Mouse (Mus musculus) v-Abl transformed pro-B cells (cell line): ENCODE data around the gene Ube2j2.

Source experiments
- in situ Hi-C, 2 experiments: fragments of 400-800 bp; cut with MboI; formaldehyde crosslinking; loops; one replicate each; pipeline ENCODE4 v1.15.1; 2025; ENCODE audit not compliant: unreplicated experiment in 2 of 2

The Ube2j2 gene

GRCm38 (mm10) chr4:155959275-155959674, 15.6 kb downstream of the Ube2j2 start:
- in situ Hi-C loops, result loop anchor here in 1 of 2 experiments (5.0 kb wide), 1 partner anchor 143 kb away; no protein-coding TSS in a partner anchor

DNA sequence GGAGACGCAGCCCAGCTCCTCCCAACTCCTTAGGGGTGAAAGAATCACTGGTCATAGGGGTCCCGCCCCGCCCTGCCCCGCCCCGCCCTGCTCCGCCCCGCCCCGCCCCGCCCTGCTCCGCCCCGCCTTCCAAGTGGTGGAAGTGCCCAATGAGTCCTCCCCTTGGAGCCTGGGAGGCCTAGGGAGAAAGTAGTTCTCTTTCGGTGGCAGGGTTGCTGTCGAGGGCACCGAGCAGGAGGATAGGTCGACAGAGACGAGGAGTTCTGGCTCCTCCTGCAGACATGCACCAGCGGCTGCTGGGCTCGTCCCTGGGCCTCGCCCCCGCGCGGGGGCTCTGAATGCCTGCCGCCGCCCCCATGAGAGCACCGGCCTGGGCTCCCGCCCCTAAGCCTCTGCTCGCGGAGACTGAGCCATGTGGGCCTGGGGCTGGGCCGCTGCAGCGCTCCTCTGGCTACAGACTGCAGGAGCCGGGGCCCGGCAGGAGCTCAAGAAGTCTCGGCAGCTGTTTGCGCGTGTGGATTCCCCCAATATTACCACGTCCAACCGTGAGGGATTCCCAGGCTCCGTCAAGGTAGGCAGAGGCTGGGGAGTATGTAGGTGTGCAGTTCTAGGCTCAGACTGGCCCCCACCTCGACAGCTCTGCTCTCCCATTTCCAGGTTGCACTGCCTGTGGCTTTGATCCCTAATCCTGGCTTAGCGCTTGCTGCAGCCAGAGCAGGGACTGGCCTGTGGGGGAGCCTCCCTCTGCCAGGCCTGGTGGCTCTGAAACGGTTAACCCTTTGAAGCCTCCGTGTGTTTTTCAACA, 18.7 kb downstream of the Ube2j2 start, which contains the start of gene C1qtnf12:
C1qtnf12 (plus strand) TSS at position 152 of the 805 bp plus-strand sequence.
- in situ Hi-C loops, result loop anchor here in 1 of 2 experiments (10.0 kb wide), 1 partner anchor 142 kb away; the partner anchor contains the start of gene 9430015G10Rik

DNA sequence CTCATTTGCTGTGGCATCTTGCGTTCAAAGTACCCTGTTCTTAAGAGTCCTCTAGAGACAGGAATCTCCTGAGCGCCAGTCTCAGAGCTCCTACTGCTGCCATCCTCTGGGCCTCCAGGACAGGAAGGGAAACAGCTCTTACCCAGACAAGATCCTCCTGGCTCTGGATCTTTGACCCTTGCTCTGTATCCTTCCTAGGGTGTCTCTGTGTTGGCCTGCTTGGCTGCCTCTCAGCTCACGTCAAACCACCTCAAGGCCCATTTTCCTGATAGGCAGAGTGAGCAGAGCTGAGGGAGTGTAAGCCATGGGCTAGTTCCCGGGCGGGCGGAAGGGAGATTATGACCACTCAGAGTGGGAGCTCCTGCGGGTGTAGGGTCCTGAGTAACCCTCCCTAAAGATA, 19.5 kb downstream of the Ube2j2 start:
- in situ Hi-C loops, result loop anchor here in 1 of 2 experiments (10.0 kb wide), 1 partner anchor 142 kb away; the partner anchor contains the start of gene 9430015G10Rik

DNA sequence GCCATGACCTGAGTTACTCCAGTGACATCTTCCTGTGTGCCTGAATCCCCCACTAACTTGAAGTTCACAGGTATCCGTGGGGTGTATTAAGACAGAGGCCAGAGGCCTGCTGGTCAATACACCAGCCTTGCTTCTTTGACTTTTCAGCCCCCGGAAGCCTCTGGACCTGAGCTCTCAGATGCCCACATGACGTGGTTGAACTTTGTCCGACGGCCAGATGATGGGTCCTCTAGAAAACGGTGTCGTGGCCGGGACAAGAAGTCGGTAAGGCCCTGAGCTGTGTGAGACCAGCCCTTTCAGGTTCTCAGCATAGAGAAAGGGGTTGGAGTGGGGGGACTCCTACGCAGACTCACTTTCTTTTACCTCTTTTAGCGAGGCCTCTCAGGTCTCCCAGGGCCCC, 20.8 kb downstream of the Ube2j2 start:
- in situ Hi-C loops, result loop anchor here in 1 of 2 experiments (10.0 kb wide), 1 partner anchor 140 kb away; the partner anchor contains the start of gene 9430015G10Rik

DNA sequence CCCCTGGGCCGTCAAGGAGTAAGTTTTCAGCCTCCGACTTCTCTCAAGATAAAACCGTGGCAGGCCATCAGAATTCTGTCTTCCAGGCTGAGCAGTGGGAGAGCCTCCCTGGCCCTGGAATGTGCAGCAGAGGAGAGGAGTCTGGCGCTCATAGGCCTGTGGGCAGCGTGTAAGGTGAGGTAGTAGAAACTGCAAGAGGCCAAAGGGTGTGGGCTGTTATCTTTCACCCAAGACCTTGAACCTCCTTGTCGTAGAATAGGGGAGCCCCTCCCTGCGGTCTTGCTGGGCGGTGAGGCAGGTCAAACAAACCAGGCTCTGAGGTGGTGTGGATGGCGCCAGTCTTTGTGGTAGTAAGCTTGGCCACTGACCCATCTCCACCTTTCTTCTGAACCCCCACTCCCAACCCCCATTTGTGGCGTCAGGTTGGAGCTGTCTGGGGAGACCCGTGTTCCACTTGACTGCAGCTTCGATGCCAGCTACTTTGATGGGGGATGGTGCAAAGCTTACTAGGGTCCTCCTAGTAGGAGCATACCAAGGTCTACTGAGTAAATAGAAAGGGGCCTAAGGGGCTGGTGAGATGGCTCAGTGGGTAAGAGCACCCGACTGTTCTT, 25.5 kb downstream of the Ube2j2 start:
- in situ Hi-C loops, result loop anchor here in 1 of 2 experiments (10.0 kb wide), 1 partner anchor 136 kb away; the partner anchor contains the start of gene 9430015G10Rik

- in situ Hi-C loops, result no loop called here
Observed at GRCm38 (mm10) chr4:155970286-155970685, 26.7 kb downstream of the Ube2j2 start.

DNA sequence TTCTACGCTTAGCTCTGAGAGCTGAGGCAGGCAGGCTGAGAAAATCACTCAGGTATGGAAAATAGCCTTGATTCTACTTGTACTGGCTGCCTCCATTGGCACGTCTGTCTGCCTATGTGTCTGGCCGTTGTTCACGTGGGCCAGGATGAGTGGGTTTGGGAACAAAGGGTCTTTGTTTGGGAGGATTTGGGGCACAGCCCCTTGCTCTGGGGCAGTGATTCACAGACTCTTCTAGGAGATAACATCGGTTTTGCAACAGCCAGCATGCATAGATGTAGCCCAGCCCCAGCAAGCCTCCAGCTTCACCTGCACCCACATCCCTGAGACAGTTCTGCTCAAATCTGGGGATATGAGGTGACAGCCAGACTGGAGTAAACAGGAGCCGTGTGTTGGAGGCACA, 29.0 kb downstream of the Ube2j2 start:
- in situ Hi-C loops, result no loop called here

DNA sequence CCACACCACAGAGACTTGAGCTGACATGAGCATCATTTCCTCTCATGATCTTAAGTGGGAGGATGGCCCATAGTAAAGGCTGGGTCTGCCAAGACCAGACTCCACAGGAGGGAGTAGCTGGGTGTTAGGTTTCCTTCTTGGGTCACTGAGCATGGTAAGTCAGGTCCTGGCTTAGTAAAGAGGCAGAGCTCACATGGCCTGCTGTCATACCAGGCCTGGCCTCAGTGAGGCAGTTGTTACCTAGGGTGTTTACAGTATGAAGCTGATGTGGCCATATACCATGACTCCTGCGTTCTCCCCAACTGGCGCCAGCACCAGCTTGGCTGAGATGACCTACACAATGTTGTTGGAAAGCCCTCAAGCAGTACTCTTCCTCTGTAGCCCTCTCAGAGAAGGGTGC, 29.6 kb downstream of the Ube2j2 start:
- in situ Hi-C loops, result no loop called here

- in situ Hi-C loops, result no loop called here
Observed at GRCm38 (mm10) chr4:155981436-155982082, 37.9 kb downstream of the Ube2j2 start.

GRCm38 (mm10) chr4:155983788-155984187, 40.2 kb downstream of the Ube2j2 start:
- in situ Hi-C loops, result no loop called here

DNA sequence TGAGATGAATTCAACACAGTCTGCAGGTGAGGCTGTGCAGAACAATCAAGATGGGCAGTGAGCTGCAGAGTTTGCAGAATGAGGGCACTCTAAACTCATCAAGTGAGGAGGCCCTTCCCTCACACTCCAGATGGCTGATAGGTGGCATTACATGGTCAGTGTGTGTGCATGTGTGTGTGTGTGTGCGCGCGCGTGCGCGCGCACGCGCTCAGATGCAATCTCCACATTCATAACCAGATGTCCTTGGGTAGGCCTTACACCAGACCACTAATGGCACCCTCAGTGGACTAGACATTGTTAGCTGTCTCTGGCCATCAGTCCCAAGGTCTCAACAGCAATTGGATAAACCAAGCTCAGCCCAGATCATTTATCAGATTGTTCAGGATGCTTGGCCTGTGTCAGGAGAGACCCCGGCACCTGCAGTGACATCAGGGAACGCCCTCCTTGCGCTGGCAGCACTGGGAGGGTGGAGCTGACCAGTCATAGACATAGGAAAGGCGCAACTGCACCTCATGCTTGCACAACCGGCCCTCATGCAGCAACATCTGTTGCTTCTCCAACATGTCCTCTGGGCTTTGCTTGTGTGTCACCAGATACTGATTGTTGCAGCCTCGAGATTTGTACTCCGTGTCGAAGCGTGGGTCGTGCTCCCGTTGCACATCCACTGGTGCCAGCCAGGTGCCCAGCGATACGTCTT, 47.7 kb downstream of the Ube2j2 start:
- in situ Hi-C loops, result no loop called here

GRCm38 (mm10) chr4:155991908-155992230, 48.2 kb downstream of the Ube2j2 start:
- in situ Hi-C loops, result no loop called here

GRCm38 (mm10) chr4:155992241-155992905, 48.7 kb downstream of the Ube2j2 start, which contains the start of the genes B3galt6 and Sdf4:
B3galt6 (minus strand) TSS chr4:155992649.
Sdf4 (plus strand) TSS chr4:155992872.
- in situ Hi-C loops, result no loop called here

- in situ Hi-C loops, result no loop called here
Observed at GRCm38 (mm10) chr4:155992906-155993547, 49.4 kb downstream of the Ube2j2 start.

GRCm38 (mm10) chr4:155993606-155994005, 50.0 kb downstream of the Ube2j2 start:
- in situ Hi-C loops, result no loop called here

DNA sequence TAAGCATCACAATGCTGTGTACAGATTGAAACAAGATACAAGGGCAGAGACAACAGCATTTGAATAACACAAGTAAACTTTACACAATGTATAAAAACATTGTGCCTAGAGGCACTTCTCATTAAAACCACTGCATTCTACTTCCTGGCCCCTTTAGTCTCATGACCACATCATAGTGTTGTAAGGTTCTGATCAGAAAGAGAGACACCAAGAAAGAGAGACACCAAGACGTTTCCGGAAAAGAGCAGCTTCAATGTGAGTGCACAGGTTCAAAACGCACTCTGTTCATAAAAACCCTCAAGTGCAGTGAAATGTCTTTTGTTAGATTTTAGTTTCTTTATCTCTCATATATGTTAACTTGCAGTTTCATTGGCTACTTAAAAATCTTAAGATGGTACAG, 60.5 kb downstream of the Ube2j2 start:
- in situ Hi-C loops, result no loop called here

DNA sequence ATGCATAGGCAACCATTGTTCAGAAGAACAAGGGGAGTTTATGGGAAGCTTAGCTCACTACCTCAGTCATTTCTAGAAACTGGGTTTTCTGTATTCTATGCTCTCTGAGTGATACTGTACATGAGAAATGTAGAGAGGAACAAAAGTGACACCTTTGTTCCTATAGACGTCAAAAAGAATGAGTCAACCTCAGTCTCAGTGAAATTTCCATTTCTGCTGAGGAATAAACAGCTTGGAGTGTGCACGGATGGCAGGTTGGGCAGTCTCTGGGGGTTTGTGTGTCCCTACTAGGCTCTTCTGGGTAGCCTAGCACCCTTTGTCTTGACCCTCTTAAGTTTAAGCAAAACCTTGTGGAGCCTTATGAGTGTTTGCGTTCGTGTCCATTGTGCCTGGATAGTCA, 64.7 kb downstream of the Ube2j2 start:
- in situ Hi-C loops, result no loop called here
